Mouse (Mus musculus): ENCODE measurements at regions not wholly inside any gene's neighbourhood (a gene's known extent, or its start where the extent isn't known, plus 50 kb on each side); places are given as distances from the start of the nearest gene placed in this dataset.

DNA sequence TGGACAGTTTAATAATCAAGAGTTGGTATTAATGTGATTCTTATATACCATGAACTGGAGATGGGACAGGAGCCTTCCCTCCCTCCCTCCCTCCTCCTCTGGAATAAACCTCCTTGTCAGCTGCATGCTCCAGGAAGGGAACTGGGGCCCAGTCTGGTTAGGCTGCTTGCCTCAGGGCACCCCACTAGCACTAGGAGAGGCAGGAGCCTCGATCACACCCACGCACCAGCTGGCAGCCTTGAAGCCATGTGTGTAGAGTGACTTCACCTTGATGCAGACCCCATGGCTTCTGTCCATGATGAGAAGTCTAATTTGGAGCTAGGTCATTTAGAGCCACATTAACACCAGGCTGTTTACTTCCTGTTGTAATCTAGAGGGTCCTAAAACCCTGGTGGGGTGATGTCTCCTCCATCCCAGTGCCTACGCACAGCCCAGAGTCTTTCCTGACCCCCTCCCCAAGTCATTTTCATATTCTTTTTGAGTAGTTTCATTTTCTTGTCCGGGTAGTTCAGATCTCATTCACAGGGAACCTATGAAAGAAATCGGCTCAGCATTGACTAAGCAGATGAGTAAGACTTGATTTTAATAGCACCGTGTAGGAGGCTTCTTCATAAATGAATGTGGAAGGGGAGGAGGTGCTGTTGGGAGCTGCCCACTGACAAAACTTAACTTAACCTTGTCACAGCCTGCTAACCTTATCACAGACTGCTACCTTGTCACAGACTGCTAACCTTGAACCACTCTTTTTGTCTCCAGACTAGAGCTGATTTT is 125.6 kb upstream of the Spdye4c start:
- in situ Hi-C loops (cut with MboI, MseI) = no loop called here

DNA sequence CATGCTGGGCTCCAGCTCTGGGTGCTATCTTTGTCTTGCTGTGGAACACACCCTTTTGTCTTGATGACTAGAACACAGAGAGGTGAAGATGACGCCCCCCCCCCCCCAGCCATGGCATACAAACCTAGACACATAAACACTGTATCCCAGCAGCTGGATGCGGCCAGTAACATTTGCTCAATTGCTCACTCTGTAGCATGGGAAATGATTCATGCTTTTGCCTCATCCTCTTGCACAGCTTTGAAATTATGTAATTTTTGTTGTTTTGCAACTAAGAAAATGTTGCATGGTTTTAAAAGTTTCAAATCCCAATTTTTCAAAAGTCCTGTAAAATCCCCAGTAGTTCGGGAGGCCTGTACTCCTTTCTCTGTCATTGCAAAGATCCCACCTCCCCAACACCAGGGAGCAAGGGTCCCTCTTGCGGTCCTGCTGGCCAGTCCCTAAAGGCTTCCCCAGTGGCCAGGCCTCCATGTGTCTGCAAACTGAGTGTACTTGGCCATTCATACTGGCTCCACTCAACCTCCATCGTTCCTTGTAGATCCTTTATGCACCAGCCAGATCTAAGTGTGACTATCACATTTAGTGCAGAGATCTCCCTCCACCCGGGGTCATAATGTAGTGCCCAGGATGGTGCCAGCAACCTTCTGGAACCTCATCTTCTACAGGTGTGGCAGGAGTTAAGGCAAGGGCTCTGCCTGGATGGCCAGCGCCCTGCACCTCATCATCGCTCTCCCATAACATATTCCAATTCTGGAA is 123.3 kb upstream of the Spdye4c start:
- in situ Hi-C loops (cut with MboI, MseI) = no loop called here

DNA sequence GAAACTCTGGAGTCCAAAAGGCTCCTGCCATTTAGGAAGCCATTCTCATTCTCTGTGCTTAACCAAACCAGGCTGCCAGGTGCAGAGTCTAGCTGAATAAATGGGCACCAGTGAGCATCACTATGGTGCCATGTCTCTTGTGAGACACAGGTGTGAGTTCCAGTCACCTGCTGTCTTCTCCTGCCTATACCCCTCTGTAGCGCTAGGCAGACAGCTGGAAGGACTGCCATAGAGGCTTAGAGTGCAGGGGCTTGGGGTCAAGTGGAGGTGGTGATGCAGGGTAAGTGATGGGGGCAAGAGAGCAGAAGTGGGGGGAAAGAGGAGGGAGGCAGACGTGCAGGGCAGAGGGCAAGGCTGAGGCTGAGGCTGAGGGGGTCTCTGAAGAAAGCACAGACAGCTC is 122.7 kb upstream of the Spdye4c start:
- in situ Hi-C loops (cut with MboI, MseI) = no loop called here

DNA sequence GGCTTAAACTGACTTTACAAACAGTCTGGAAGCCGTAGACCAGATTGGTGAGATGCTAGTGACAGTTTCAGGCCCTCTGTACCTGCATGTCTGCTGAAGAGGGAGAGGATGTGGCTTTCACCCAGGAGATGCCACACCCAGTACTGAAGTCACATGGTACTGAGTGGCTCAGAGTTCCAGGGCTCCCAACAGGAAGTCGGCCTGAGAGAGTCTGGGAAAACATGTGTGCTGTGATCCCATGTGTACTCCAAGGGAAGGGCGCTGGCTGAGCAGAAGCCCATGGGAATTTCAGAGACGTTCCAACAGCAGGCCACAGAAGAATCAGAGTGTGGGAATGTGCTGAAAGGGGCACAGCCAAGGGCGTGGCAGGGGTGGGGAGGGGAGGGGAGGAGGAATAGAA is 120.7 kb upstream of the Spdye4c start:
- in situ Hi-C loops (cut with MboI, MseI) = no loop called here

DNA sequence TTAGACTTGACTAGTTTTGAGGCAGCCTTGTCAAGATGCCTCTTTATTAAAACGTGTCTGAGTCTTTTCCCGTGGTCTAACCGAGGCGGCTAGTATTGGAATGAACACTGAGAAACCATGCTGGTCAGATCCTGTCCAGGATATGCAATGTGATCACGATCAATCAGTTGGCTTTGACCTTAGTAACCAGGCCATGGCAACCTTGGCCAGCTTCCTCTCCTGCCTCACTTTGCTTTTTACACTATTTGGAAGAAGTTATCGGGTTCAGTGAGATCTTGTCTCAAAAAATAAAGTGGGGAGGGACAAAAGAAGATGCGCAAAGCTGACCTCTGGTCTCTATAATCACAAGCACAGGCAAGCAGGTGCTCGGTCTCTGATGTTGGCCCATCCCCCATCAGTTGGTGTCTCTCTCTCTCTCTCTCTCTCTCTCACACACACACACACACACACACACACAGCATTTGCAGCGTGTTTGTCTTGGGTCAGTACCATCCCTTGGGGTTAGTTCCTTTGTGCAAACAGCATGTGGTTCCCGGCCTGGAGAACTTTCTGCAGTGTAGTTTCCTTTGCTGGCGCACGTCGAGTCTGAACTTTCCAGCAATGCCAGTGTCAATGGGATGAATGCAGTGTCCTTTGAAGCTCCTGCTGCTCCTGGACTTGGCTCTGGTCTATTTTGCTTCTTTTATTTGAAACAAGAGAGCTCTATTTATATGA is 117.6 kb upstream of the Spdye4c start:
- in situ Hi-C loops (cut with MboI, MseI) = no loop called here

DNA sequence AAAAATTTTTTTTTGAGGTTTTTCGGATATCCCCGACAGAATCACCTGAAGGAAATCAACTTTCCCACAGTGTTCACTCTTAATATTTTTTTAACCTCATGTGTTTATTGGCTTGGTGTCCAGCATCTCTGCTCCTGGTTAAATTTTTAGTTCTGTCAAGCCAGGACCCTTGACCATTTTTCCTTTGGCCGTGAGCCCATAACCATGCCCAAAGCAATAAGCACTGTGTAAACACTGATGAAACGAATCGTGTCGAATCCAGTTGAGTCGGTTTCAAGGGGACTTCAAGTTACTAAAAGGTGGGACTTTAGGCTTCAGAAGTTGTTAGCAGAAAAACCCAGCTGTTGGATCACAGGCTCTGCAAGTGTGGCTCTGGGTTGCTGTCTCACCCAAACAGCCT is 117.0 kb upstream of the Spdye4c start:
- in situ Hi-C loops (cut with MboI, MseI) = no loop called here

DNA sequence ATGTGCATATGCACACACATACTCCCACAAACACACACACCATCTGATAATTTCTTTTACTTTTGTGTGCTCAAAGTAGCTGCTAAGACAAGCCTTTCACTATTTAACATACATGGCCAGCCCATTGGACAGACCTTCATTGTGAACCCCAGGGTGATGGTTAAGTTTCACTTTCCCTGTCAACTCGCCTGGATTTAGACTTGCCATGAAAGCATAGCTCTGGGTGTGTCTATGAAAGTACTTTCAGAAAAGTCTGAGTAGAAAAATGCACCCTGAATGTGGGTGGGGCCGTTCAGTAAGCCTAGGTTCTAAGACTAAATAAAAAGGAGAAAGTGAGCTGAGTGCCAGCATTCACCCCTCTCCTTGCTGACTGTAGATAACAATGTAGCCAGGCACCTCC is 113.8 kb upstream of the Spdye4c start:
- in situ Hi-C loops (cut with MboI, MseI) = no loop called here

DNA sequence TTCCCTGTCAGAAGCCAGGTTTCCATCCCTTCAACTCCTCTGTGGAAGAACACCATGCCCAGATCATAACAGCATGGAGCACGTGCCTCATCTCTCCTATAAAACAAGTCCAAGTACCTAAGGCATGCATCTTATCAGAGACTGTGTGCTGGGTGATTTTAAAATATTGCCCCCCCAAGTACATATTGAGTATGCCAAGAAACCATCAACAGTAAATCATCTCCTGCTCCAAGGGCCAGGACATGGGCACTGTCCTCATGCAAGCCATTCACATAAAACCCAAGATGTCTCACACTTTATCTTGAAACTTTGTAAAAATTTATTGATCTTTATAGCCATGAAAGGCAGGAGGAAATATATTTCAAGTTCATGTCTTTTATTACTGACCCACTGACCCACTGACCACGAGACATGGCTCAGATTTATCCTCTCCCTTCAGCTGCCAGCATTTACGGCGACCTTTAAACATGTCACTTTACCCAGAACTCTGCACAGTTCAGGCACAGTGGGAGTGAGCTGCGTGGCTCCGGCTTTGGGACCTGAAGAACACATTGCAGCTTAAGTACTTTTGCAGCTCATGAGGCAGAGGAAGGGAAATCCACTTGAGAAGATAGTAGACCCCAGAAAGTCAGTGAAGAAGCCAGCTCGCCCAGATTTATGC is 99.7 kb upstream of the Spdye4c start:
- in situ Hi-C loops (cut with MboI, MseI) = no loop called here

DNA sequence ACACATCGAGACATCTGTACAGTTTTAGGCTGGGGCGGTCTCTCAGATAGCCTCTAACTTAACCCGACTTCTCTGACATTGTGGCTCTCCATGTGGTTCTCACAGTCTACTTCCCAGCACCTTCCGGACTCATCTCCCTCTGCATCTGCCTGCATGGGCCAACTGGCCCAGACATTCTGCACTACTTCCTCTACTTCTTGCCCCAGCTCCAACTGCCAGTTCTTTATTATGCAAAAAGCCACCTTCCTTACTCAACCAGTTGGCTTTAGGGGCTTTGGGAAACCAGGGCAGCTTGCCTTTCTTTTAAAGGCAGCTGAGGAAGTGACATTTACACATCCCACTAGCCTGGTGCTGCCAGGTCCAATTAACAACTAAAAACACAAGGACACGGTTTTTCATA is 97.1 kb upstream of the Spdye4c start:
- in situ Hi-C loops (cut with MboI, MseI) = no loop called here

DNA sequence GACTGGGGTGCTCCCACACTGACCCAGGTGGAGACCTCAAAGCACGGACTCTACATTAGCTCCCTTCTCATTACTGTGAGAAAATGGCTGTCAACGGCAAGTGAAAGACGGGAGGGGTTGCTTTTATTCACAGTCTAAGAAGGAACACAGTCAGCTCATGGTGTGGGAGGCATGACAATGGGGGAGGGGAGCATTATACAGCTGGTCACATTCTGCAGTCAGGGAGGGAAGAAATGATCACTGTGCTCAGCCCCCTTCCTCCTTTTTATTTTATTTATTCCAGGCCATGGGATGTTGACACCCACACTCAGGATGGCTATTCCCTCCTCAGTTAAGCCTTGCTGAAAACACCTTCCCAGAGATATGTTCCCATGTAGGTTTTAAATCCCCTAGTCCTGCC is 93.1 kb upstream of the Spdye4c start:
- in situ Hi-C loops (cut with MboI, MseI) = no loop called here

DNA sequence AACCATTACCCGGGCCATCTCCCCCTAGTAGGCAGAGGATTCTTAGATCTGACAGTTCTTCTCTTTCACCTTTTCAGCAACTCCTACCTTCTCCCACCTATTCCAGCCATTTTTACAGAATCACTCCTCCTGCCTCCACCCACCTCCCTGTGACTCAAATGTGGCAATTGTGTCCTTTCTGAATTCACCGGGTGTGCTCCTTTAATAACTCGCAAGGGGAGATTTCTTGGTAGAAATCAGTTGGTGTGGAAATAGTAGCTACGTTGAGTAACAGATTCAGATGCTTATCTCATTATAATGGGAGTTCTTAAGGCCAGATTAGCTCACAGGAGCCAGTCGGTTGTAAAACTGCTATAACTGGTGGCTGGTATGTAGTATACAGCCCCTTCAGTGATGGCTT is 92.4 kb upstream of the Spdye4c start:
- in situ Hi-C loops (cut with MboI, MseI) = no loop called here

DNA sequence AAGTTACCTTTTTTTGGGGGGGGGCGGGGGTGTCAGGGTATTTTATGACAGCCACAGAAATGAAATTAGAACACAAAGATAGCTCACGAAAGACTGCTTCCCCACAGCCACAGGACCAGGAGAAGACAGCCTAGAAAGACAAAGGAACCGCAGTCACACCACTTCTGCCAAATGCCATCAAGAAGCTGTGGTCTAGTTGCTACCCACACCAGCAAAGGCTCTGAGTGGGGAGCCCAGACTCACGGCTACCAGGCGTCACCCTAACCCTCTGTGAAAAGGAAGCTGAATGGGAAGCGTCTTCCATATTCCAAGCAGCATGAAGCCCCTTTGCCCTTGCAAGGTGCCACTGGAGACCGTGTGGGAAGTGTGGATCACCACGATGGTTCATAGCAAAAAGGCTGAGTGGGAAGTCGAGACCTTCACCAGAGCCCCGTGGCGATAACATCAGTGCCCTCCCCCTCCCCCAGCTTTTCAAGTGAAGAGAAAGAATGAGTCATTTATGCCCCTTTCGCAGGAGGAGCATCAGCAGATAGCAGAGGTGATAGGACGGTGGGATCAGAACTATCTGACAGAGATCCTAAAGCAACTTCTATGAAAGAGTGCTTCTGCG is 91.3 kb upstream of the Spdye4c start:
- in situ Hi-C loops (cut with MboI, MseI) = loop anchor here (5.0 kb wide), 1 partner anchor 42 kb away; no protein-coding TSS in a partner anchor

DNA sequence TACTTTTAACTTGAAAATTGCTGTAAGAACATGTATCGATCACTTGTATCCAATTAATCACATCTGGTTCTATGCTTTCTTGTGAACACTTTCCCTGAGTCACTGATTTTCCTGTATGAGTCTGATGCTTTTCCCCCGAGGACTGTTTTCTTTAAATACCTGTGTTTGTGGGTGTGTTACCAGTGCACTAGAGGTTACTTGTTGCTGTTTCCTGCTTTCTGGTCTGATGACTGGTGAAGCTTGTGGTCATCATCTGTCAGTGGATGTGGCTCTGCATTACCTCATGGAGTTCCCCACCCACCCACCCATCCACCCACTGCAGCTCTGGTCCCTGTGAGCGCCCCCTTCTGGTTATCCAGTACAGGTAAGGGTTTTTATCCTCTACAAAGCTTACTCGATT is 88.3 kb upstream of the Spdye4c start:
- in situ Hi-C loops (cut with MboI, MseI) = loop anchor here (5.0 kb wide), 1 partner anchor 45 kb away; no protein-coding TSS in a partner anchor

DNA sequence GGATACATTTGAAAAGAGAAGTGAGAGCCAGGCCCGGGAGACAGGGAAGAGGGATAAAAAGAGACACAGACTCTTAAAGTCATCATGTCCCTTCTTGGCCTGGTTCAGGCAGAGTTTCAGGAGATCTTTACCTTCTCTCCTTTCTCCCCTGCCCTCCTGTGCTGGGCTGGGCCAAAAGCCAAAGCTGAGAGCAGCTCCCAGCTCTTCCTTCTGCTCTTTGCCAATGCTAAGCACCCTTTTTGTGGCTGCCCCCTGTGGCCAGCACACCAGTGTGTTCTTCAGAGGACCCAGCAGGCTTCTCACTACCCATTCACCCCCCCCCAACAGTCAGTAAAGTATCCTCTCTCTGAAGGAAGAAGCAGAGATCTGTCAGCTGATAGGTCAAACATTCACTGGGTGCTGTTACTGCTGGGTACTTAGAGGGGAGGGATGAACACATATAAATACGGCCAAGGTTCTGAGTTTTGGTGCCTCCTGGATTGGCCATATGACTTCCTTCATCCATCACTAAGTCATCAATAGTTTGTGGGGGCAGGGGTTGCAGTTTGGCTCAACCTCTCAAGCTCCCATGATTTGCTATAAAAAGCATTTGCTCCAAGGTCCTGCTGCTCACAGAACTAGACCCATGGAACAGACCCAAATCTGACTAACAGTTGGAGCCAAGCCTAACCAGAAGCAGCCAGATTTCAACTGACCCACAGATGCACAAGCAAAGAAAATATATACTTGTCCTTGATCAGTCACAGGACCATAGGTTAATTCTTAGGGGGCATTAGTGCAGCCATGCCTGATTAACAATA is 87.7 kb upstream of the Spdye4c start:
- in situ Hi-C loops (cut with MboI, MseI) = loop anchor here (5.0 kb wide), 1 partner anchor 46 kb away; no protein-coding TSS in a partner anchor

DNA sequence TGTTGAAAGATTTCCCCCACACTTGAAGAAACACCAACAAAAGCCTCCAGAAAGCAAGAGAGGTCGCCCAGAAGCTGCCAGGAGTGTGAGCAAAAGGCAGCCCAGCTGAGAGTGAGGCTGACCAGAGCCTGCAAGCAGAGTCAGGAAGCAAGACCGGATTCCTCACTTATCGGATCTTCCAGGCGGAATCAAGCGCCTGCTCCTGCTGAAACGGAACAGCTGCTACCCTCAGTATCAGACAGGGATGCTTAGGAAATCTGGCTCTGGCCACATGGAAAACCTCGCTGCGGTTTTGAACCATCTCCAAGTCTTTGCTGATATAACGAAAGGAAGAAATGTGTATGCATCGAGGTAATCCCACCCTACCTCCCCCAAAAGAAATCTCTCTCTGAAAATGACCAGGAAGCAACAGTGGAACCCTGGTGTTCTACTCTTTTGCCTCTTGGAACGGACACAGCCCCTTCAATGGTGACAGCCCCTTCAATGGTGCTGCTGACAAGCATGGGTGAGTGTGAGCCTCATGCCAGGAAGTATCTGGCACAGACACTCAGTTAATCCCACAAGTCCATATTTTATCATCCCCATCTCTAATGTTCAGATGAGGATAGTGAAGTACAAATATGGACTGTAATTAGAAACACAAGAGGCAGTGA is 83.3 kb upstream of the Spdye4c start:
- in situ Hi-C loops (cut with MboI, MseI) = no loop called here

DNA sequence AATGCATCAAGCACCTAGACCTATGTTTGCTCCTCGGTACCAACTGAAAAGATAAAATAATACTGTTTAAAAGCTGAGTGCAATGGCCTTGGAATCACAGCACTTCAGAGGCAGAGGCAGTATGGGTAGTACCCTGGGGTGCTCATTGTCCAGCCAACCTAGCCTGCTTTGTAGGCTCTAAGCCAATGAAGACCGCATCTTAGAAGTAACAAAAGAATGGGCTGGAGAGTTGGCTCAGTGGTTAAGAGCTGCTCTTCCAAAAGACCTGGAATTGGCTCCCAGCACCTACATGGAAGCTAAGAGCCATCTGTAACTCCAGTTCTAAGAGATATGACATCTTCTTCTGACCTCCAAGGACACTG is 82.8 kb upstream of the Spdye4c start:
- in situ Hi-C loops (cut with MboI, MseI) = no loop called here

DNA sequence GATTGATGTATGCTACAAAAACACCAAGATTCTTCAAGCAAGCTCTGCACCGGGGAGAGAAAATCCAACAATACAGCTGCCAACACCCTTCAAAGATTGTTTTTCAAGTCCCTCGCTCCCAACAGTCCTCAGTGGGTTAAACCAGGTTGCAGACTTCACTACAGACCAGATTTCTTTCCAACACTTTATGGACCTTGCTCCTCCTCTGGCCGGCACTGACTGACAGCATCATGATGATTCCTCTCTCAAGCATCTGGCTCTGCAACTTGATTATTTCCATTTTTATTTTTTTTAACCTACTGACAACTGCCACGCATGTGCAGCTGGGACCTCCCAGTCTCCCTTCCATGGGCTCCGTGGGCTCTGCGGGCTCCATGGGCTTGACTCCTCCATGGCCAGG is 79.7 kb upstream of the Spdye4c start:
- in situ Hi-C loops (cut with MboI, MseI) = no loop called here

DNA sequence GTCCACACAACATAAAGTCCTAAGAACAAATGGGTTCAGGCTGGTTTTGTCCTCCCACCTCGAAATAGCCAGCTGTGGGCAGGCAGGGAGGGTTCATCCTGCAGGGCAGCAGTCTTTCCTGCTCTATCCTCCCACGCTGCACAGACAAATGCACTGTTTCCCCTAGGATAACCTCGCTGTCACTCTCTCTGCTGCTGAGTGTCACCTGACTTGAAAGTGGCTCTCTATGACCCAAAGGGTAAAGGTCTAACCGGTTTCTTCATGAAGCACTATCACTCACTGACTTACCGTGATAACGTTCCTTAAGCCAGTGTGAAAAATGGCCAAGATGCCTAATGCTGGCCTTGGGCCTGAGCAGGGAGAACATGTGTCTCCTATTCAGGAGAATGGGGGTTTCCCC is 78.2 kb upstream of the Spdye4c start:
- in situ Hi-C loops (cut with MboI, MseI) = no loop called here

DNA sequence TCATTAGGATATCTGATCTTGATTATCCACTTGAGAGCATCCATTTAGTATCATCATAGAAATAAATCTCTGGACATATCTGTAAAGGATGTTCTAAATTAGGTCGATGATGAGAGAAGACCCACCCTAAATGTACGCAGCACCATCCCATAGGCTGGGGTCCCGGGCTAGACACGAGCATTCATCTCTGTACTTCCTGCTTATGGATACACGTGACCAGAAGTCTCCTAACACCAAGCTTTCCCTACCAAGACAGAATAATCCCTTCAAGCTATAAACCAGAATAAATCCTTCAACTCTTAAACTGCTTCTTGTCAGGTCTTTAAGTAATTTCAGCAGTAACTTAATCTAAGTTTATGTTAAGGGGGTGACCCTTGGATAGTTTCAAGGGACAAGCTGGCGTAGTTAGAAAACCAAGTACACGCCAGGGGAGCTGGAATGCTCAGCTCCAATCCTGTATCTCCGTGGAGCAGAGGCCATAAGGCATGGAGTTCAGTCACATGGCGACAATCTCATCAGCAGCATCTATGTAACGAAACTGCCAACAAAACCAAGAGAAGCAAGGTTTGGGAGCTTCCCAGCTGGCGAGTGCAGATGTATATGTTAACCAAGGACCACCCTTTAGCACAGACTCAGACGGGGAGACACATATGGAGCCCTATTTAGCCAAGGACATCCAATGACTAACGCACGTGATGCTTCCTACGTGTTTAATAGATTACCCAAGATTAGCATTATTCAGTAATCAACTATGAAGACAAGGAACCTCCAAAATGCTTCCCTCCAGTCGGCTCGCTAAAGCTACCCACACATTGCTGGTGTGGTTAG is 76.3 kb upstream of the Spdye4c start:
- in situ Hi-C loops (cut with MboI, MseI) = no loop called here

Data from regulatory T cell (primary cell).